Mouse (Mus musculus): Measurements from ENCODE around the gene Scgb1b27. TPM values are rescaled to one million over a fixed set of nuclear protein-coding genes. Genes with fewer than 3 reads are reported as not detected.

The Scgb1b27 gene
- polyA plus RNA-seq, 1 experiment, result not detected

Other genes starting within 250 kb of the Scgb1b27 start
- gene Scgb2b26, start 76.4 kb upstream of the Scgb1b27 start, polyA plus RNA-seq (2012; fragmentation: generic; extraction: Trizol), result not detected
- gene Scgb2b27, start 7.5 kb upstream of the Scgb1b27 start, polyA plus RNA-seq (2012; fragmentation: generic; extraction: Trizol), result not detected
- gene Scgb1b30, start 73.9 kb downstream of the Scgb1b27 start, polyA plus RNA-seq (2012; fragmentation: generic; extraction: Trizol), result not detected
- 34.2 TPM for gene Wtip, start 111.8 kb downstream of the Scgb1b27 start, polyA plus RNA-seq (2012; fragmentation: generic; extraction: Trizol)
- gene Uba2, start 148.1 kb downstream of the Scgb1b27 start, polyA plus RNA-seq (2012; fragmentation: generic; extraction: Trizol), result 98.0 TPM
- 41.7 TPM for gene Pdcd2l, start 175.2 kb downstream of the Scgb1b27 start, polyA plus RNA-seq (2012; fragmentation: generic; extraction: Trizol)
- 396 TPM for gene Gpi1, start 208.9 kb downstream of the Scgb1b27 start, polyA plus RNA-seq (2012; fragmentation: generic; extraction: Trizol)
- 0.11 TPM for gene Gm6096, start 229.6 kb downstream of the Scgb1b27 start, polyA plus RNA-seq (2012; fragmentation: generic; extraction: Trizol)